Mouse (Mus musculus) liver, embryonic 14.5 days (tissue): ENCODE results near the gene Tmem80. TPM values are rescaled to one million over a fixed set of nuclear protein-coding genes. Genes with fewer than 3 reads are reported as not detected.

ENCODE experiments used
- ATAC-seq: fragments of 200-750 bp; cut with Nextera tagmentation; 2 replicates; pipeline ENCODE4 v1.8.0; 2017; ENCODE audit warnings: moderate number of reproducible peaks, mild to moderate bottlenecking, moderate library complexity; ENCODE audit not compliant: insufficient read depth
- DNase-seq, 3 experiments: peaks; one replicate each; pipeline ENCODE4 v3.0.0-alpha.2; 2012 to 2013; ENCODE audit warnings: low read depth in 3 of 3, low spot score in 3 of 3
- H3K27ac ChIP-seq: fragments of 300-500 bp; sonication (generic); 2 replicates; pipeline ENCODE4 v1.5.1; 2014; ENCODE audit warnings: moderate library complexity, mild to moderate bottlenecking, control low read depth, inconsistent platforms
- H3K27me3 ChIP-seq: fragments of 300-500 bp; sonication (generic); 2 replicates; pipeline ENCODE4 v1.6.1; 2014; ENCODE audit warnings: mild to moderate bottlenecking, low read length, moderate library complexity; ENCODE audit not compliant: control insufficient read depth, insufficient read depth
- H3K36me3 ChIP-seq: fragments of 300-500 bp; sonication (generic); replicated peaks from 2 replicates; pipeline ENCODE4 v1.6.1; 2014; ENCODE audit warnings: low read depth; ENCODE audit not compliant: control insufficient read depth, insufficient read depth
- H3K4me1 ChIP-seq, 2 experiments: fragments of 200-500 bp in 1 of 2; fragments of 300-500 bp in 1 of 2; sonication (generic) in 1 of 2; replicated peaks; 2 replicates each; pipeline ENCODE4 v1.6.1; 2012 to 2014; ENCODE audit warnings: antibody characterized with exemption in 1 of 2, inconsistent platforms in 1 of 2, low read length in 1 of 2; ENCODE audit not compliant: control insufficient read depth in 2 of 2, insufficient read depth in 2 of 2
- H3K4me2 ChIP-seq: fragments of 300-500 bp; sonication (generic); 2 replicates; pipeline ENCODE4 v1.6.1; 2014; ENCODE audit warnings: low read depth, mild to moderate bottlenecking, control low read depth, moderate library complexity
- H3K4me3 ChIP-seq, 2 experiments: fragments of 200-500 bp in 1 of 2; fragments of 300-500 bp in 1 of 2; sonication (generic) in 1 of 2; 2 replicates each; pipeline ENCODE4 v1.5.1; 2012 to 2014; ENCODE audit warnings: low read depth in 2 of 2, low read length in 2 of 2, mild to moderate bottlenecking in 2 of 2, control low read depth in 1 of 2, inconsistent platforms in 1 of 2, moderate library complexity in 1 of 2; ENCODE audit not compliant: insufficient read depth in 1 of 2
- H3K9ac ChIP-seq: fragments of 300-500 bp; sonication (generic); replicated peaks from 2 replicates; pipeline ENCODE4 v1.6.1; 2014; ENCODE audit warnings: mild to moderate bottlenecking, control low read depth, moderate library complexity
- H3K9me3 ChIP-seq: fragments of 300-500 bp; sonication (generic); 2 replicates; pipeline ENCODE4 v1.6.1; 2016; ENCODE audit warnings: low read length, mixed read lengths; ENCODE audit not compliant: control insufficient read depth
- CTCF ChIP-seq: IDR thresholded peaks from 2 replicates; pipeline ENCODE4 v1.5.1; 2016; ENCODE audit warnings: antibody characterized with exemption, low read depth, control low read depth
- EP300 ChIP-seq: IDR thresholded peaks from 2 replicates; pipeline ENCODE4 v1.6.1; 2016; ENCODE audit warnings: antibody characterized with exemption, low read depth
- WGBS: fragments of 180-500 bp; shearing (Covaris S2); extraction: QIAGEN DNeasy Blood & Tissue Kit; methylation state at CpG from one replicate; pipeline ENCODE4 v1.1.7; 2014; ENCODE audit not compliant: insufficient replicate concordance; 5-methylcytosine and 5-hydroxymethylcytosine counted together
- polyA plus RNA-seq, 2 experiments: library from polyadenylated mRNA; depleted of rRNA in 1 of 2; stranded (reverse) in 1 of 2; unstranded in 1 of 2; fragments of >200 nt; fragmentation: Nextera tagmentation in 1 of 2; extraction: Ambion mirVana in 1 of 2; gene quantifications; 2 replicates each; pipeline versions ENCODE4 v1.2.1 to v1.2.3; 2012 to 2014

The Tmem80 gene
- polyA plus RNA-seq, 2 experiments = 11.3 to 13.6 TPM

DNA sequence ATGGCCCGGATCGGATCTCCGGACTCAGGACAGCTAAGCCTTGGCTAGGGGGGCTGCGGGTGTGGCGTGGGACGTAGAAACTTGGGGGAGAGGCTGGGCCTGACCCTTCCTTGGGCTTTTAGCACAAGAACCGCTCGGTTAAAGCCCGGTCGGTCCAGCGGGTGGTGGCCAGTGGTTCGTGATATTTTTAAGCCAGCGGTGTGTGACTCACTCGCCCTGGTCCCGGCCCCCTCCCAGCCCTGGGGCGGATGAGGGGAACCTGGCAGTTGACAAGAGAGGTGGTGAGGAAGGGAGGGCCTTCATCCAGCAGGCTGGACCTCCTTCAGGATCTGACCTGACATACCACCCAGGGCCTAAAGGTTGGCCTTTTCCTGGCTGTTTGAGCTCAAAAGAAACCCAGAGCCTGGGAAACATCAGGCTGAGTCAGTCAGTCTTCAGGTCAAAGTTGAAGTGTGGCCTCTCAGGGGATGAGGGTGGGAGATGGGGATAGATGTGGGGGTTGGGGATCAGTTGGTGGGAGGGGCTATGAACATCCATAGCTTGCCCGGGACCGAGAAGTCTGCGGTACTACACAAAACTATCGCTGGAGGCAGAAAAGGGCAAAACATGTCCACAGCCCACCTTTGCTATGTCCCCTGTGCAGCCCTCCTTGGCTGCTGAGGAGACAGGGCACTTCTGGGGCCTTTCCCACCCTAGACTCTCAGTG, 11.8 kb downstream of the Tmem80 start:
- Histone ChIP-seq H3K27me3 (no peaks in the 10 kb centered on the region), H3K4me3 (peak overlapping the region; percentile 21 to 39; a peak in 3 of 4 replicates), H3K4me1 (peaks cover 8 to 14% of the 10 kb centered on the region in 2 experiments), H3K4me2 (peak overlapping the region; percentile 64), H3K36me3 (no peaks in the 10 kb centered on the region), H3K9me3 (no peaks in the 10 kb centered on the region), H3K27ac (no peak overlapping the region), H3K9ac (no peak overlapping the region)
- ATAC-seq = no peak
- no peak for DNase-seq
- TF ChIP-seq CTCF = no peak
- no peak for TF ChIP-seq EP300
- WGBS = 55% methylated on average over 20 of the region's 20 CpGs

GRCm38 (mm10) chr7:141340023-141340422, 12.5 kb downstream of the Tmem80 start:
- Histone ChIP-seq H3K4me1 (peaks cover 8 to 14% of the 10 kb centered on the region in 2 experiments), H3K36me3 (no peaks in the 10 kb centered on the region), H3K9ac (no peak overlapping the region), H3K4me3 (no peak overlapping the region), H3K27ac (no peak overlapping the region), H3K9me3 (no peaks in the 10 kb centered on the region), H3K4me2 (peak overlapping the region; percentile 64), H3K27me3 (no peaks in the 10 kb centered on the region)
- TF ChIP-seq CTCF = no peak
- TF ChIP-seq EP300 = no peak
- 68% methylated on average over 7 of the region's 7 CpGs for WGBS
- DNase-seq (no peak), ATAC-seq (no peak)

GRCm38 (mm10) chr7:141340476-141340875, 12.9 kb downstream of the Tmem80 start:
- DNase-seq (no peak), ATAC-seq (peak; percentile 51)
- WGBS = 65% methylated on average over 6 of the region's 6 CpGs
- Histone ChIP-seq H3K9ac (no peak overlapping the region), H3K27ac (no peak overlapping the region), H3K4me3 (no peak overlapping the region), H3K9me3 (no peaks in the 10 kb centered on the region), H3K36me3 (no peaks in the 10 kb centered on the region), H3K4me2 (peak overlapping the region; percentile 16; the same call in 1 of the 2 replicates), H3K4me1 (peaks cover 8 to 14% of the 10 kb centered on the region in 2 experiments), H3K27me3 (no peaks in the 10 kb centered on the region)
- no peak for TF ChIP-seq EP300
- TF ChIP-seq CTCF = no peak

DNA sequence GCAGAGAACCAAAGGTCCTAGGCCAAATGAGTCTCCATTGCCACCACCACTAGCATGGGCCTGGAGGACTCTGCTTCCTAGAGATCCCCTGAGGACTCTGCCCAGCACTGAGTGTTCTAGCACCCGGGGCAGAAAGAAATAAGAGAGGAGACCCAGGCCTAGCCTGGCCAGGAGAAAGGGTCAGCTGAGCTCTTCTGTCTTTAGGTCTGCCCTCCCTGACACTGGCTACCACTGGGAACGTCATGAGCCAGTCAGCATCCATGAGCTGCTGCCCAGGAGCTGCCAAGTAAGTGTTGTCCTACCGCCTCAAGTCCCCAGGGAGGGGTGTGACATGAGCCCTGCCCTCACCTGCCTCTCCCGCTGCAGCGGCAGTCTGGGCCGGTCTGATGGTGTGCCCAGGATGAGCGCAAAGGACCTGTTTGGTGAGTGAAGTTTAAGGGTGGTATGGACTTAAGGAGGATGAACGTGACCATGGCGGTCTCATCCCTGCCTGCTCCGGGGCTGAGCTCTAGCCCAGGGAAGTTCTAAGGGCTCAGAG, 14.2 kb downstream of the Tmem80 start:
- no peaks in the 10 kb centered on the region for H3K27me3 ChIP-seq
- H3K36me3 ChIP-seq = no peaks in the 10 kb centered on the region
- no peak for ATAC-seq
- no peak overlapping the region for H3K27ac ChIP-seq
- no peak for DNase-seq
- no peaks in the 10 kb centered on the region for H3K9me3 ChIP-seq
- H3K4me2 ChIP-seq = no peak overlapping the region
- H3K4me3 ChIP-seq = no peak overlapping the region
- WGBS = 68% methylated on average over 10 of the region's 10 CpGs
- no peak for TF ChIP-seq EP300
- no peak for TF ChIP-seq CTCF
- no peak overlapping the region for H3K9ac ChIP-seq
- peaks cover 8 to 14% of the 10 kb centered on the region in 2 experiments for H3K4me1 ChIP-seq

- Histone ChIP-seq H3K36me3 (no peaks in the 10 kb centered on the region), H3K27me3 (no peaks in the 10 kb centered on the region), H3K4me2 (no peak overlapping the region), H3K4me1 (peaks cover 7 to 10% of the 10 kb centered on the region in 2 experiments), H3K9me3 (no peaks in the 10 kb centered on the region), H3K4me3 (no peak overlapping the region), H3K27ac (no peak overlapping the region), H3K9ac (no peak overlapping the region)
- TF ChIP-seq CTCF = no peak
- no peak for TF ChIP-seq EP300
- ATAC-seq (no peak), DNase-seq (no peak)
- 59% methylated on average over 2 of the region's 2 CpGs for WGBS
Observed at GRCm38 (mm10) chr7:141343230-141343629, 15.7 kb downstream of the Tmem80 start.
